8 mouse cellular contexts compared by ENCODE assay signal in genomic region chrX:140599561-140600409, GRCm38 (mm10). TPM values are rescaled to one million over a fixed set of nuclear protein-coding genes. Genes with fewer than 3 reads are reported as not detected.
DNase-seq lines count a peak whose midpoint lies in the region; ATAC-seq lines count a peak whose summit lies in the region.

No protein-coding gene starts in this region.

- ATAC-seq in midbrain, embryonic 13.5 days: peak; percentile 28; the same call in 1 of the 2 replicates

- H3K27me3 ChIP-seq in midbrain, embryonic 13.5 days: peaks cover 66% of the 10 kb centered on the region

- peak overlapping the region; percentile 52 for H3K4me3 ChIP-seq in midbrain, embryonic 13.5 days (replicated peaks)

- no peaks in the 10 kb centered on the region for H3K36me3 ChIP-seq in midbrain, embryonic 13.5 days

- H3K4me2 ChIP-seq in midbrain, embryonic 13.5 days (replicated peaks): peak overlapping the region; percentile 77

- H3K4me1 ChIP-seq in midbrain, embryonic 13.5 days (replicated peaks): peaks cover 13% of the 10 kb centered on the region

- H3K9ac ChIP-seq in midbrain, embryonic 13.5 days (replicated peaks): peak overlapping the region; percentile 44; the same call in 1 of the 2 replicates

- 28% methylated on average over 59 of the region's 78 CpGs for WGBS in midbrain, embryonic 13.5 days

- no peaks in the 10 kb centered on the region for H3K9me3 ChIP-seq in midbrain, embryonic 13.5 days

- peak; percentile 11 for DNase-seq in gastrocnemius, postnatal 10 days
- no peak for DNase-seq in gastrocnemius, adult 18-20 months (ENCODE audit: low spot score)
- peak; percentile 53 for DNase-seq in adrenal gland, adult 2 months
- peak; percentile 69 for DNase-seq in gastrocnemius, postnatal 25 days
- DNase-seq in kidney, postnatal 10 days: peak; percentile 12
- peak; percentile 11 for DNase-seq in thymus, postnatal 14 days
- DNase-seq in left cerebral cortex, adult 11 months (ENCODE audit: low spot score): no peak

- no peak overlapping the region for H3K27ac ChIP-seq in midbrain, embryonic 13.5 days

RNA-seq across cellular contexts. Expression of gene Tsc22d3, which starts 0.7 kb away (rescaled TPM):
- total RNA-seq in gastrocnemius, postnatal 10 days (2021): 100 to 1,000 TPM; 105 to 153 TPM
- total RNA-seq in gastrocnemius, adult 18-20 months (2021): 100 to 1,000 TPM; 239 to 501 TPM
- 100 to 1,000 TPM in 1 of 2 experiments, 10 to 100 TPM in 1; 77.4 to 136 TPM for total RNA-seq in adrenal gland, adult 2 months (2021)
- polyA plus RNA-seq in adrenal gland, adult 2 months (2012; rRNA removed): 53.1 and 71.8 TPM in 2 replicates
- 100 to 1,000 TPM; 165 to 246 TPM for total RNA-seq in gastrocnemius, postnatal 25 days (2021)
- polyA plus RNA-seq in midbrain, embryonic 13.5 days (2015; fragmentation: Nextera tagmentation; extraction: Ambion mirVana): 132 and 134 TPM in 2 replicates

Comparison
In these comparisons a context has a peak if more than half of its experiments do, and no peak if none do; other contexts are left out.
1. DNase-seq: peak in gastrocnemius, postnatal 10 days (single experiment), adrenal gland, adult 2 months (single experiment), gastrocnemius, postnatal 25 days (single experiment), kidney, postnatal 10 days (single experiment) and thymus, postnatal 14 days (single experiment); none in gastrocnemius, adult 18-20 months (single experiment) and left cerebral cortex, adult 11 months (single experiment).